Mouse (Mus musculus) megakaryocyte, embryonic 14.5 days (primary cell): ENCODE data around the gene Fam72a.

Experiments
- FLI1 ChIP-seq: IDR thresholded peaks from 2 replicates; pipeline ENCODE4 v1.6.1; 2012; ENCODE audit warnings: low read length, inconsistent platforms, mixed read lengths
- GATA1 ChIP-seq: IDR thresholded peaks from 3 replicates; pipeline ENCODE4 v1.6.1; 2012; ENCODE audit warnings: mixed read lengths, low read length, inconsistent platforms, borderline replicate concordance

DNA sequence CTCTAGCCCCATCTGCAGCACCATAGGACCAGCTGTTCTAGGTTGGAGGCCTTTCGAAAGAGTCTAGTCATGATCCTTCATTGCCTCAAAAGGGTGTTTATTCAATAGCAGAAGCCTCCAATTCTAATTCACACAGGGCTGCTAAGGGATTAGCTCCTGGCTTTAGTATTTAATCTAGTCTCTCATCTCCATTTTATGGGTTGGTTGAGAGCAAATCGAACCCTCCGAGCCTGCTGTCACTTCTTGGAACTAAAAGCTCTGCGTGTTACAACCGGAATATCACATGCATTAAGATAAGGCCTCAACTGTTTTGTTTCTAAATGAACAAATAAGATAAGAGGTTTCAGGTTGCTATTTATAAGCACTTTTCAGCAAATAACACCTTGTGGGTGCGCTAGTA is 42.0 kb downstream of the Fam72a start:
- TF ChIP-seq GATA1 (no peak), FLI1 (no peak)
